Mouse (Mus musculus) hindbrain, embryonic 16.5 days (tissue): ENCODE data around the gene Junb. TPM values are rescaled to one million over a fixed set of nuclear protein-coding genes. Genes with fewer than 3 reads are reported as not detected.

ENCODE experiments used
- ATAC-seq: fragments of 200-750 bp; cut with Nextera tagmentation; 2 replicates; pipeline ENCODE4 v1.8.0; 2017; ENCODE audit warnings: moderate TSS enrichment, moderate library complexity
- H3K27ac ChIP-seq: fragments of 300-500 bp; sonication (generic); 2 replicates; pipeline ENCODE4 v1.5.1; 2014; ENCODE audit warnings: low read depth, mild to moderate bottlenecking, control low read depth, low read length, moderate library complexity
- H3K27me3 ChIP-seq: fragments of 300-500 bp; sonication (generic); replicated peaks from 2 replicates; pipeline ENCODE4 v1.6.1; 2014; ENCODE audit warnings: low read length; ENCODE audit not compliant: control insufficient read depth, insufficient read depth
- H3K36me3 ChIP-seq: fragments of 300-500 bp; sonication (generic); 2 replicates; pipeline ENCODE4 v1.6.1; 2014; ENCODE audit warnings: mild to moderate bottlenecking, low read length, moderate library complexity, mixed read lengths; ENCODE audit not compliant: control insufficient read depth, insufficient read depth
- H3K4me1 ChIP-seq: fragments of 300-500 bp; sonication (generic); 2 replicates; pipeline ENCODE4 v1.6.1; 2014; ENCODE audit warnings: low read depth, low read length; ENCODE audit not compliant: control insufficient read depth, insufficient read depth
- H3K4me2 ChIP-seq: fragments of 300-500 bp; sonication (generic); 2 replicates; pipeline ENCODE4 v1.6.1; 2014; ENCODE audit warnings: mild to moderate bottlenecking, low read length, control low read depth, moderate library complexity
- H3K4me3 ChIP-seq: fragments of 300-500 bp; sonication (generic); 2 replicates; pipeline ENCODE4 v1.5.1; 2014; ENCODE audit warnings: mild to moderate bottlenecking, low read length, control low read depth, moderate library complexity
- H3K9ac ChIP-seq: fragments of 300-500 bp; sonication (generic); 2 replicates; pipeline ENCODE4 v1.6.1; 2014; ENCODE audit warnings: low read depth, mild to moderate bottlenecking, control low read depth, low read length, moderate library complexity
- H3K9me3 ChIP-seq: fragments of 300-500 bp; sonication (generic); 2 replicates; pipeline ENCODE4 v1.6.1; 2014; ENCODE audit warnings: mild to moderate bottlenecking, low read length, moderate library complexity; ENCODE audit not compliant: control insufficient read depth
- WGBS: fragments of 180-500 bp; shearing (Covaris S2); extraction: QIAGEN DNeasy Blood & Tissue Kit; methylation state at CpG from one replicate; pipeline ENCODE4 v1.1.7; 2014; 5-methylcytosine and 5-hydroxymethylcytosine counted together
- polyA plus RNA-seq: library from polyadenylated mRNA; unstranded; fragments of >200 nt; fragmentation: Nextera tagmentation; extraction: Ambion mirVana; gene quantifications from 2 replicates; pipeline ENCODE4 v1.2.1, GENCODE M21; 2015

Junb gene
- polyA plus RNA-seq, 1 experiment from 2014 or later = 4.3 TPM

DNA sequence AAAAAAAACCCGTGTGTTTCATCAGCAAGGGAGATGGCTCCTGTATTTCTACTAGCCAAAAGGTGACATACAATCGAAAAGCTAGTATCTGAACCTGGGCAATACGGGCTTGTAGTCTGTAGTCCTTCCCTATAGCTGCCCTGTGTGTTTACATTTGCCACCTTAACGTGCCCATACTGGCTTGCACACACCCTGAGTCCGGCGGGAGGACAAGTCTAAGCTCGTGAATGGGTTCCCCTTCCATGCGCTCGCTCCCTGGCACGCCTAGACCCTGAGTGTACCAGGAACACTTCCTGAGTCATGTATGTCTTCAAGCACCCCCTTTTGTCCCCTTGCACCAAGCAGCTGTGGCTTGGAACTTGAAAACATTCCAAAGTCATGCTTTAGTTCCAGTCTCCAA lies 38.2 kb upstream of the Junb start:
- no peaks in the 10 kb centered on the region for H3K9me3 ChIP-seq
- H3K27me3 ChIP-seq = peaks cover 7% of the 10 kb centered on the region
- WGBS = 78% methylated on average over 10 of the region's 10 CpGs
- H3K27ac ChIP-seq = no peak overlapping the region
- no peak overlapping the region for H3K4me2 ChIP-seq
- H3K36me3 ChIP-seq = peaks cover 22% of the 10 kb centered on the region
- ATAC-seq = no peak
- H3K4me3 ChIP-seq = no peak overlapping the region
- H3K4me1 ChIP-seq = peaks cover 4% of the 10 kb centered on the region; the same call in 1 of the 2 replicates
- H3K9ac ChIP-seq = no peak overlapping the region

DNA sequence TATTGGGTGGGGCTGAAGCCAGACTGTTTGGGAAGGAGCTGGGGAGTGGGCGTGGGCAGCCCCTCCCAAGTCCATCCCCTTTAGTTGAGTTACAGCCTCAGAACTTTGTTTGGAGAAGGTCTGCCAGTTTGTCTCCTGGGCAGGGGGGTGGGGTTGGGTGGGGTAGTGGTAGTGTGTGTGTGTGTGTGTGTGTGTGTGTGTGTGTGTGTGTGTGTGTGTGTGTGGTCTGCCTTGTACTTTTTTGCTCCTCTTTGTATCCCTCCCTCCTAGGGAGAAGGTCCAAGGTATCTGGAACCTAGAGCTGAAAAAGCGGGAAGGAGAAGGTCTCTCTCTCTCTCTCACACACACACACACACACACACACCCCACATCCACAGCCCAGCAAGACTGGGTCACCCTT lies 35.9 kb upstream of the Junb start, which contains the start of gene Best2:
Best2 (minus strand) TSS at position 101 of the 400 bp plus-strand sequence.
- peak within 1 kb of the TSS; percentile 40 for H3K4me3 ChIP-seq

DNA sequence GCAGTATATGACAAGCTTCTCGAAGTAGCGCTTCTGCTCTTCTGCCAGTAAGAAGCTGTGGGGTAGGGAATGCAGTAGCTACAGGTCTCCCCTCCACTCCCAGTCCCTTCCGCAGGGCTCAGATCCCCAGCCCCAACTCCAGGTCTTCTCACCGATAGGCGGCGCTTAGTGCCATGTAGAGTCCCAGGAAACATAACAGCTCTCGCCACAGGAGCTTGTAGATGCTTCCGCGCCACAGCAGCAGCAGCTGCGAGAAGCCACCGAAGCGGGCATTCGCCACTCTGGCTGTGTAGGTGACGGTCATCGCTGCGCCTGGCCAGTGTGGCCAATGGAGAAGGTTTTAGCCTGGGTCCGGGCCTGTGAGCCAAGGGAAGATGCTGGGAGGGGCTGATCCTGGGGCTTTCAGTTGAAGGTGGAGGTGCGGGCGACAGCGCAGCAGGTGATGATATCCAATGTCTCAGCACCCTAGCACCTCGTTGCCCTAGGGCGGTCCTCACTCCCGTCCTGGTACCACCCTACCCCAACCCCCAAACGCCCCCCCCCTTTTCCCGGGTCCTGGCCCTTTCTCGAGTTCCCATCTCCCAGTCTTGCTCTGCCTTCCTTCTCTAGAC lies 34.8 kb upstream of the Junb start:
- peak; percentile 65 for ATAC-seq
- Histone ChIP-seq H3K4me3 (peak overlapping the region; percentile 40), H3K4me1 (peaks cover 4% of the 10 kb centered on the region; the same call in 1 of the 2 replicates), H3K4me2 (peak overlapping the region; percentile 74), H3K9me3 (no peaks in the 10 kb centered on the region), H3K9ac (peak overlapping the region; percentile 65), H3K27me3 (peaks cover 19% of the 10 kb centered on the region), H3K36me3 (peaks cover 7% of the 10 kb centered on the region), H3K27ac (no peak overlapping the region)
- 5% methylated on average over 26 of the region's 26 CpGs for WGBS

More for the DNA sequence above, 35.9 kb upstream of the Junb start, which contains the start of gene Best2:
- Histone ChIP-seq H3K27ac (no peak within 1 kb of the TSS), H3K36me3 (peaks cover 18% of the 10 kb centered on the region), H3K27me3 (peaks cover 13% of the 10 kb centered on the region), H3K9ac (peak within 1 kb of the TSS; percentile 65), H3K4me1 (peaks cover 4% of the 10 kb centered on the region; the same call in 1 of the 2 replicates), H3K9me3 (no peaks in the 10 kb centered on the region), H3K4me2 (peak within 1 kb of the TSS; percentile 74)
- no peak for ATAC-seq
- 58% methylated on average over 2 of the region's 2 CpGs for WGBS

DNA sequence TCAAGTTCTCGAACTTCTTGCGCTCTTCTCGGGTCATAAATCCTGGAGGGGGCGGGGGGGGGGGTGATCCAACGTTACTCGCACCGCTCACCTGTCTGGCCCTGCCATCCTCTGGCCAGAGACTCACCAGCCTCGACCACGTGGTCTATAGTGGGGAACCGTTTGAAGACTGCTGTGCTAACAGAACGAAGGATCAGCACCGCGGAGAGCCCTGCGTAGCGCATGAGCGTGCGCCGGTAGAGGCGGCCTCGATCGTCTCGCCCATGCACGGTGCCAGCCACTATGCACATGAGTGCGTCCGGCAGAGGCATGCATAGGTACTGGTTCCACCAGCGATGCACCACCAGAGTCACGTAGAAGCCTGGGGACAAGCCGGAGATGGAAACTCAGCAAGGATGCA lies 32.7 kb upstream of the Junb start:
- Histone ChIP-seq H3K4me2 (peak overlapping the region; percentile 15; the same call in 1 of the 2 replicates), H3K27me3 (peaks cover 19% of the 10 kb centered on the region), H3K9me3 (no peaks in the 10 kb centered on the region), H3K9ac (no peak overlapping the region), H3K4me3 (no peak overlapping the region), H3K27ac (no peak overlapping the region), H3K36me3 (no peaks in the 10 kb centered on the region), H3K4me1 (peaks cover 4% of the 10 kb centered on the region; the same call in 1 of the 2 replicates)
- ATAC-seq = no peak
- WGBS = 13% methylated on average over 28 of the region's 28 CpGs

DNA sequence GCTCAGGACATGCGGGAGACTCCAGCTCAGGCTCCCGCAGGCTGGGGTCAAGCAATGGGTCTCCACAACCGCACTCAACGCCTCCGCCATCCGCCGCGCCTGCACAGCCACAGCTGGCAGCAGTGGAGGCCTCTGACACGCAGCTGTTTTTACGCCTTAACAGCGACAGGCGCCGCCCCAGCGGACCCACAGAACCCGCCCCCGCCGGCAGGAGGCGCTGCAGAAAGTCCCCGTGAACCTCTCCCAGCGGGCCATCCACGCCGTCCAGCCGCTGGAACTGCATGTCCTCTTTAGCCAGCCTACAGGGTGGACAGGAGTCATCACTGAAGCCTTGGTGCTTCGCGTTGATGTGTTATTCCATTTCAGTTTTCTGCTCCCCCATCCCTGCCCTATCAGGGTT lies 29.2 kb upstream of the Junb start:
- no peaks in the 10 kb centered on the region for H3K9me3 ChIP-seq
- H3K36me3 ChIP-seq = peaks cover 1% of the 10 kb centered on the region; the same call in 1 of the 2 replicates
- no peak overlapping the region for H3K9ac ChIP-seq
- H3K27ac ChIP-seq = no peak overlapping the region
- WGBS = 15% methylated on average over 25 of the region's 25 CpGs
- no peaks in the 10 kb centered on the region for H3K4me1 ChIP-seq
- H3K27me3 ChIP-seq = peaks cover 15% of the 10 kb centered on the region
- no peak for ATAC-seq
- H3K4me3 ChIP-seq = no peak overlapping the region
- H3K4me2 ChIP-seq = no peak overlapping the region

DNA sequence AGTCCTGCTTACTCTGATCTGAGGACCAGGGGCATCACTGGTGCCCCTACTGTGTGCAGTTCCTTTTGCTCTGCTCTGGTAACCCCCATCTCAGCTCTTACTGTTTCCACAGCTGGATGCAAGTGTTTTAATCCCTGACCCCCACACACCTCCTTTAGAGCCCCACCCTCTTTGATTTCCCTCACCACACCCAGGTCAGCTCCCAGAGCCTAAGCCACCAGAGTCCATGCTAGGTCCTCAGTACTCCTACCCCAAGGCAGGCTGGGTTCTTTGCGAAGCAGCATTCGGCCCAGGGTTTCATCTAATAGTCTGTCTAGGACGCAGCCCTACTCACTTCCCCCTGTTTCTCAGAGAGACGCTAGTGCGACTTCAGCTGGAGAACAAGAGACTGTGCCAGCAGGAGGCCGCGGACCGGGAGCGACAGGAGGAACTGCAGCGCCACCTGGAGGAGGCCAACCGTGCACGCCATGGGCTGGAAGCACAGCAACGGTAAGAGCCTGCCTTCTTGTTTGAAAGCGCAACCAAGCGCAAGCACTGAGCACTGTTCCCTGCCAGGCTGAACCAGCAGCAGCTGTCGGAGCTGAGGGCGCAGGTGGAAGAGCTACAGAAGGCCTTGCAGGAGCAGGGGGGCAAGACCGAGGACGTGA lies 19.3 kb upstream of the Junb start:
- peak overlapping the region; percentile 30 for H3K9ac ChIP-seq
- no peak overlapping the region for H3K4me3 ChIP-seq

DNA sequence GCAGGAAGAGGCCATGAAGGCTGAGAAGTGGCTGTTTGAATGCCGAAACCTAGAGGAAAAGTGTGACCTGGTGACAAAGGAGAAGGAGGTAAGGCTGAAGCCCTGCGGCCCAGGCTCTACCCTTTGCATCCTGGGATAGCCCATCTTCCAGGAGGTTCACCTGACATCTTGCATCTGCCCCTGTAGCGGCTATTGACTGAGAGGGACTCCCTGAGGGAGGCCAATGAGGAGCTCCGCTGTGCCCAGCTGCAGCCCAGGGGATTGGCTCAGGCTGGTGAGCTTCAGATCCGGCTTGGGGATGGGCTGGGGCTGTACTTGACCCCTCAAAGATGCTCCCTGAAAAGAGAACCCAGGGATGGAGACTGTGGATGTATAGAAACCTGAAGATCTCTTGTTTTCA lies 18.5 kb upstream of the Junb start:
- H3K27ac ChIP-seq = no peak overlapping the region
- no peak for ATAC-seq
- H3K9me3 ChIP-seq = no peaks in the 10 kb centered on the region
- H3K36me3 ChIP-seq = peaks cover 6% of the 10 kb centered on the region
- WGBS = 82% methylated on average over 5 of the region's 5 CpGs
- no peak overlapping the region for H3K4me2 ChIP-seq
- peaks cover 7% of the 10 kb centered on the region for H3K27me3 ChIP-seq
- no peak overlapping the region for H3K4me3 ChIP-seq
- H3K4me1 ChIP-seq = peaks cover 3% of the 10 kb centered on the region
- no peak overlapping the region for H3K9ac ChIP-seq

More for the DNA sequence above, 19.3 kb upstream of the Junb start:
- ATAC-seq = peak; percentile 80
- Histone ChIP-seq H3K27ac (no peak overlapping the region), H3K9me3 (no peaks in the 10 kb centered on the region), H3K4me2 (peak overlapping the region; percentile 36), H3K27me3 (peaks cover 7% of the 10 kb centered on the region), H3K4me1 (peaks cover 3% of the 10 kb centered on the region), H3K36me3 (peaks cover 11% of the 10 kb centered on the region)
- 5% methylated on average over 19 of the region's 19 CpGs for whole genome bisulfite sequencing

DNA sequence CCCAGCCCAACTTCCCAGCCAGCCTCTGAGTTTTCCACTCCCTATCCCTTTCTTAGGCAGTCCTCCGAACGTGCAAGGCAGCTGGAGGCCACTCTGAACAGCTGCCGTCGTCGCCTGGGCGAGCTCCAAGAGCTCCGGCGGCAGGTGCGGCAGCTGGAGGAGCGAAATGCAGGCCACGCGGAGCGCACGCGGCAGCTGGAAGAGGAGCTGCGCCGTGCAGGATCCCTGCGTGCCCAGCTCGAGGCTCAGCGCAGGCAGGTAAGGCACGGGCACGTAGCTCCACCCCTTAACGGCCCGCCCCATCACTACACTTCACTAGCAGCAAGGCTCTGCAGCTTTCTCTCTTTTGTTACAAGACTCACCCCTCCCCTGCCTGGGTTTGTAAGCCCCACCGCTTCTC lies 17.2 kb upstream of the Junb start:
- Histone ChIP-seq H3K9me3 (no peaks in the 10 kb centered on the region), H3K4me1 (peaks cover 8% of the 10 kb centered on the region), H3K36me3 (peaks cover 3% of the 10 kb centered on the region; the same call in 1 of the 2 replicates), H3K27me3 (peaks cover 7% of the 10 kb centered on the region), H3K4me2 (0 out of 2 replicates have a peak overlapping the region, but pooled peaks have one; percentile 15), H3K9ac (no peak overlapping the region), H3K4me3 (no peak overlapping the region), H3K27ac (no peak overlapping the region)
- WGBS = 22% methylated on average over 22 of the region's 25 CpGs
- no peak for ATAC-seq

DNA sequence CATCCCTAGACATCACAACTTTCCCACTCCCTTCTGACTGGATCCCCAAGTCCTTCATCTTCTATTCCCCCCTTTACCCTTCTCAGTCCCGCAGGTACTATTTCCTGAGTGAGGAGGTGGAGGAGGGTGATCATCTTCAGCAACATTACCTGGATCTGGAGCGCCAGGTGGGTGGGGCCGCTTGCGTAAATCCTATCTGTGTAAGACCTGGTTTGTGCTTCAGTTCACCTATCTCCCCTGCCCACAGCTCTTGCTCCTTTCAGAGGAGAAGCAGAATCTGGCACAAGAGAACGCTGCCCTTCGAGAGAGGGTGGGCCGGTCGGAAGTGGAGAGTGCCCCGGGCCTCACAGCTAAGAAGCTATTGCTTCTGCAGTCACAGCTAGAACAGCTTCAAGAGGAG lies 15.9 kb upstream of the Junb start:
- ATAC-seq = no peak
- H3K27me3 ChIP-seq = peaks cover 7% of the 10 kb centered on the region
- no peak overlapping the region for H3K27ac ChIP-seq
- no peak overlapping the region for H3K9ac ChIP-seq
- H3K4me1 ChIP-seq = peaks cover 9% of the 10 kb centered on the region
- no peaks in the 10 kb centered on the region for H3K9me3 ChIP-seq
- no peak overlapping the region for H3K4me2 ChIP-seq
- WGBS = 96% methylated on average over 9 of the region's 9 CpGs
- H3K4me3 ChIP-seq = no peak overlapping the region
- peaks cover 3% of the 10 kb centered on the region; the same call in 1 of the 2 replicates for H3K36me3 ChIP-seq
